Mouse (Mus musculus) heart, postnatal 0 days (tissue): Measurements from ENCODE around the gene Bhlhe23. TPM values are rescaled to one million over a fixed set of nuclear protein-coding genes. Genes with fewer than 3 reads are reported as not detected.

ENCODE experiments used
- ATAC-seq: fragments of 200-750 bp; cut with Nextera tagmentation; 2 replicates; pipeline ENCODE4 v1.8.0; 2017; ENCODE audit warnings: low read depth, moderate number of reproducible peaks, moderate library complexity; ENCODE audit not compliant: insufficient read depth
- DNase-seq: peaks from one replicate; pipeline ENCODE4 v3.0.0-alpha.2; 2016; ENCODE audit warnings: low spot score
- H3K27ac ChIP-seq: fragments of 300-500 bp; sonication (generic); 2 replicates; pipeline ENCODE4 v1.5.1; 2014; ENCODE audit warnings: low read depth, mild to moderate bottlenecking
- H3K27me3 ChIP-seq: fragments of 300-500 bp; sonication (generic); 2 replicates; pipeline ENCODE4 v1.6.1; 2014; ENCODE audit warnings: low read length, mixed read lengths; ENCODE audit not compliant: control insufficient read depth, insufficient read depth
- H3K36me3 ChIP-seq: fragments of 300-500 bp; sonication (generic); replicated peaks from 2 replicates; pipeline ENCODE4 v1.6.1; 2014; ENCODE audit warnings: low read length, mixed read lengths; ENCODE audit not compliant: control insufficient read depth, insufficient read depth
- H3K4me1 ChIP-seq: fragments of 300-500 bp; sonication (generic); 2 replicates; pipeline ENCODE4 v1.6.1; 2014; ENCODE audit warnings: antibody characterized with exemption; ENCODE audit not compliant: control insufficient read depth, insufficient read depth
- H3K4me2 ChIP-seq: fragments of 300-500 bp; sonication (generic); 2 replicates; pipeline ENCODE4 v1.6.1; 2014; ENCODE audit warnings: low read depth, mild to moderate bottlenecking, low read length, moderate library complexity
- H3K4me3 ChIP-seq: fragments of 300-500 bp; sonication (generic); 2 replicates; pipeline ENCODE4 v1.5.1; 2014; ENCODE audit warnings: low read depth, low read length
- H3K9ac ChIP-seq: fragments of 300-500 bp; sonication (generic); replicated peaks from 2 replicates; pipeline ENCODE4 v1.6.1; 2014; ENCODE audit warnings: low read depth, low read length, mixed read lengths
- H3K9me3 ChIP-seq: fragments of 300-500 bp; sonication (generic); replicated peaks from 2 replicates; pipeline ENCODE4 v1.6.1; 2016; ENCODE audit warnings: low read length; ENCODE audit not compliant: control insufficient read depth
- CTCF ChIP-seq: IDR thresholded peaks from 2 replicates; pipeline ENCODE4 v1.5.1; 2016; ENCODE audit warnings: antibody characterized with exemption, control low read depth, low read depth
- EP300 ChIP-seq: IDR thresholded peaks from 2 replicates; pipeline ENCODE4 v1.6.1; 2016; ENCODE audit warnings: antibody characterized with exemption, low read depth
- WGBS: fragments of 180-500 bp; shearing (Covaris S2); extraction: QIAGEN DNeasy Blood & Tissue Kit; methylation state at CpG from one replicate; pipeline ENCODE4 v1.1.7; 2014; 5-methylcytosine and 5-hydroxymethylcytosine counted together
- polyA plus RNA-seq: library from polyadenylated mRNA; unstranded; fragments of >200 nt; fragmentation: Nextera tagmentation; extraction: Ambion mirVana; gene quantifications from 2 replicates; pipeline ENCODE4 v1.2.1, GENCODE M21; 2015
- total RNA-seq: library from RNA; depleted of rRNA; stranded (reverse); fragments of >200 nt; gene quantifications from 2 replicates; pipeline ENCODE4 v1.2.3, GENCODE M21; 2014; ENCODE audit warnings: low replicate concordance

Gene Bhlhe23
- total and polyA plus RNA-seq, 2 experiments from 2014 or later, result not detected

DNA sequence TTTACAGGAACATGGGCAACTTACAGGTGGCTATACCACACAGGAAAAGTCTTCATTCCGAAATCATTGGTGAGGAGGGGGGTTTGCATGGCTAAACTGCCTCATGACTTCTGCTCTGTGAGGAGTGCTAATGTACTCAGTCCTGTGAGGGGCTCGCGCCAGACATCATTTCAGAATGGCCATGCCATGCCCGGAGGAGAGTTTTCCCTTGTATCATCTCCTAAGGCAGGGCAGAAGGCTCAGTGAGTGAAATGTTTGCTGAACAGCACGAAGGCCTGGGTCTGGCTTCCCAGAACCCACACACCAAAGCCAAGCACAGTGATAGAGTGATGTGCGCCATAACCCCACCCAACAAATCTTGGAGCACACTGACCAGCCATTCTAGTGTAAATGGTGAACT lies 33.9 kb downstream of the Bhlhe23 start:
- H3K4me1 ChIP-seq, result no peaks in the 10 kb centered on the region
- no peak overlapping the region for H3K4me2 ChIP-seq
- no peaks in the 10 kb centered on the region for H3K9me3 ChIP-seq
- no peak overlapping the region for H3K4me3 ChIP-seq
- 0 out of 2 replicates have a peak, but pooled peaks cover 6% of the 10 kb centered on the region for H3K27me3 ChIP-seq
- H3K27ac ChIP-seq, result no peak overlapping the region
- WGBS, result 73% methylated on average over 6 of the region's 6 CpGs
- DNase-seq, result no peak
- no peak overlapping the region for H3K9ac ChIP-seq
- no peak for TF ChIP-seq CTCF
- no peak for TF ChIP-seq EP300
- no peaks in the 10 kb centered on the region for H3K36me3 ChIP-seq
- ATAC-seq, result no peak

DNA sequence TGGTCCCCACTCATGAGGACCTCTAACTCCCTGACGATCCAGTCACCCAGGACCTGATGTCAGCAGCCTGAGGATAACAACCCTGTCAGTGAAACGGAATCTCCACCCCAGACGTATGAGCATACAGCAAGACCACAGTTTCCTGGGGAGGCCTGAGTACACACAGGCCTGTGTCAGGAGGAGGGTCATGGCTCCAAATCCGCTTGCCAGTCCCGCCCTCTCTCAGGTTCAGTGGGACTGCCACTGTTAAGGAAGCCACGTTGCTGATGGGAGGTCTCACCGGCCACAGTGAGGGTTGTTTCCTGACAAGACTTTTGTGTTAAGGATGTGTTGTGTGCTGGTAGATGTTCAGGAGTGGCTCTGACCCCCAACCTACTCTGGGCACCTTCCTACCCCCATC lies 35.3 kb downstream of the Bhlhe23 start:
- no peaks in the 10 kb centered on the region for H3K4me1 ChIP-seq
- H3K9ac ChIP-seq, result no peak overlapping the region
- H3K27ac ChIP-seq, result no peak overlapping the region
- H3K9me3 ChIP-seq, result no peaks in the 10 kb centered on the region
- H3K4me2 ChIP-seq, result no peak overlapping the region
- H3K27me3 ChIP-seq, result no peaks in the 10 kb centered on the region
- no peaks in the 10 kb centered on the region for H3K36me3 ChIP-seq
- DNase-seq (no peak), ATAC-seq (no peak)
- WGBS, result 55% methylated on average over 7 of the region's 7 CpGs
- no peak overlapping the region for H3K4me3 ChIP-seq
- TF ChIP-seq EP300 (no peak), CTCF (no peak)

DNA sequence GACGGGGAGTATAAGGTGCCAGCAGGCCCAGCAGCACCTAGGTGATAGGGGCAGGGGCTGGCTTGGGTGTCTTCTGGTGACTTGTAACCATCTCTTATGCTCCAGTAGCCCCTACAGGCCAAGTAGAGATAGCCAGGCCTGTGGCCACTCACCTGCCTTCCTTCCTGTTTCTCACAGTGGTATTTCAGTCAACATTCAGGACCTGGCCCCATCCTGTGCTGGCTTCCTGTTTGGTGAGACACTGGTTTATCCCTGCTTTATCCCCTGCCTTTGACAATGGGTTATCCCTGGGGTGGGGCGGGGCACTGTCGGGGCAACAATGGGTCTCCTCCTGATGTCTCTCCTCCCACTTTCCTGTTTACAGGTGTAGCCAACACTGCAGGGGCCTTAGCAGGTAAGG lies 36.4 kb downstream of the Bhlhe23 start:
- 22% methylated on average over 3 of the region's 3 CpGs for WGBS
- no peak for DNase-seq
- Histone ChIP-seq H3K9ac (no peak overlapping the region), H3K4me2 (no peak overlapping the region), H3K9me3 (no peaks in the 10 kb centered on the region), H3K27me3 (no peaks in the 10 kb centered on the region), H3K27ac (no peak overlapping the region), H3K4me3 (no peak overlapping the region), H3K36me3 (no peaks in the 10 kb centered on the region), H3K4me1 (no peaks in the 10 kb centered on the region)
- no peak for ATAC-seq
- TF ChIP-seq CTCF (no peak), EP300 (no peak)

DNA sequence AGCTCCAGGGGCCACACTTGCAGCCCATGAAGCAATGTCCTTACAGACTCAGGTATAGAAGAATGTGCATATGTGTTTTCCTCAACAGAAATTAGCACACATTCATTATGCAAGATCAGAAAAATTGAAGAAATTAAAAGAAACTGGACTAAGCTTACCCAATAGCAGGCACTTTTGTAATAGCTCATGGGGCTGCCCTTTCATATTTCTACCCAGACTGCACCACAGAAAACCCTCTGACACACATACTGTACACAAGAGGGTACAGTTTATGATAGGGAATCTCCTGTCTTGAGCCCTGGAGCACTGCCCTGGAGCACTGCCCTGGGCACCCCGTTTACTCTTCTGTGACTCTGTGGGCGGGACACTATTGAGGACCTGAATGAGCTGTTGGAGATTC lies 38.7 kb downstream of the Bhlhe23 start:
- Histone ChIP-seq H3K4me1 (no peaks in the 10 kb centered on the region), H3K9me3 (no peaks in the 10 kb centered on the region), H3K36me3 (no peaks in the 10 kb centered on the region), H3K4me2 (no peak overlapping the region), H3K27ac (no peak overlapping the region), H3K9ac (no peak overlapping the region), H3K4me3 (no peak overlapping the region), H3K27me3 (peaks cover 6% of the 10 kb centered on the region; the same call in 1 of the 2 replicates)
- no peak for TF ChIP-seq CTCF
- TF ChIP-seq EP300, result no peak
- ATAC-seq (no peak), DNase-seq (no peak)
- 71% methylated on average over 2 of the region's 2 CpGs for WGBS

DNA sequence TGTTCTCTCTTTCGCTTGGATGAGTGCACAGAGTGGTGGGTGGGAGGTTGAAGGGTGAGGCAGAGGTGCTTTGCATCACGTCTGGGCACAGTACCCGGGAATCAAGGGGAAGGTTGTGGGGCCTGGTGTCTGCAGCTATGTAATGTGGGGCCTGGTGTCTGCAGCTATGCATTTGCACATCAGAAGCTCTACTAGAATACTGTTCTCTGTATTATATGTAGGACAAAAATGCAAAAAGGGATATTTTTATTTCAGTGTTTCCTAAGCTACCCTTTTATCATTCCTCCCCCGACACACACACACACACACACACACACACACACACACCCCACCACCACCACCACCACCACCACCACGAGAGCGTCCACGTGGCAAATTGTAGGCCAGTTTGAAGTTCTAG lies 41.5 kb downstream of the Bhlhe23 start:
- ATAC-seq (no peak), DNase-seq (no peak)
- H3K9me3 ChIP-seq, result no peaks in the 10 kb centered on the region
- H3K4me3 ChIP-seq, result no peak overlapping the region
- H3K4me2 ChIP-seq, result no peak overlapping the region
- no peak for TF ChIP-seq CTCF
- no peak for TF ChIP-seq EP300
- 69% methylated on average over 7 of the region's 7 CpGs for WGBS
- H3K27me3 ChIP-seq, result peaks cover 6% of the 10 kb centered on the region; the same call in 1 of the 2 replicates
- H3K9ac ChIP-seq, result no peak overlapping the region
- H3K27ac ChIP-seq, result no peak overlapping the region
- H3K4me1 ChIP-seq, result no peaks in the 10 kb centered on the region
- H3K36me3 ChIP-seq, result no peaks in the 10 kb centered on the region

DNA sequence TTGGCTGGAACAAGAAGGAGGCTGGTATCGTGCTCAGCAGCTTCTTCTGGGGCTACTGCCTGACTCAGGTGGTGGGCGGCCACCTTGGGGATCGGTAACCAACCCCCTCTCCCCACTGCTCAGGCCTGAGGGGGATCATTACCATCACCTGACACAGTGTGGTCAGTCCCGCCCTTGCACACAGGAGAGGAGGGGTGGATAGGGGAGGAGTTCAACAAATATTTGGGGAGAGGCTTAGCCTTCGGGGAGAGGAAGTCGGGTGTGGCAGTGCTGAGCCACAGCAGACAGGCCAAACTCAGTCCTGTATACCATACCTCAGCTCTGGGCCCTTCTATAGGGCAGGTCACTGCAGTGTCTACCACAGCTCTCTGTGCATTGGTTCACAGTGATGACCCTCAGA lies 44.7 kb downstream of the Bhlhe23 start:
- ATAC-seq (no peak), DNase-seq (no peak)
- WGBS, result 62% methylated on average over 6 of the region's 6 CpGs
- Histone ChIP-seq H3K4me3 (no peak overlapping the region), H3K9ac (no peak overlapping the region), H3K4me1 (no peaks in the 10 kb centered on the region), H3K4me2 (no peak overlapping the region), H3K9me3 (no peaks in the 10 kb centered on the region), H3K27ac (no peak overlapping the region), H3K27me3 (peaks cover 6% of the 10 kb centered on the region; the same call in 1 of the 2 replicates), H3K36me3 (no peaks in the 10 kb centered on the region)
- TF ChIP-seq CTCF (no peak), EP300 (no peak)
